Mouse (Mus musculus): ENCODE data around the gene Ddah2. TPM values are rescaled to one million over a fixed set of nuclear protein-coding genes. Genes with fewer than 3 reads are reported as not detected.

Ddah2 gene
- polyA plus RNA-seq, 2 experiments, result 12.0 to 16.1 TPM

- peaks cover 40 to 41% of the 10 kb centered on the region in 2 experiments for H3K4me1 ChIP-seq (replicated peaks; ENCODE audit: control insufficient read depth in 2 of 2, insufficient read depth in 2 of 2, low read length in 1 of 2)
- ATAC-seq (ENCODE audit: insufficient read depth) (peak; percentile 47), DNase-seq (ENCODE audit: low read depth in 3 of 3, low spot score in 3 of 3) (peak in 2 of 3 experiments; percentile 49 to 71)
- TF ChIP-seq CTCF (IDR thresholded peaks at IDR 0.05; ENCODE audit: low read depth) (peak; percentile 7; the same call in 1 of the 2 replicates), EP300 (IDR thresholded peaks at IDR 0.05; ENCODE audit: low read depth) (no peak)
- H3K4me3 ChIP-seq (ENCODE audit: insufficient read depth in 1 of 2, low read depth in 2 of 2, low read length in 2 of 2), result peak overlapping the region; percentile 81 to 93
- H3K9ac ChIP-seq (replicated peaks), result peak overlapping the region; percentile 87
- no peaks in the 10 kb centered on the region for H3K9me3 ChIP-seq (ENCODE audit: control insufficient read depth, low read length)
- 2% methylated on average over 21 of the region's 21 CpGs for WGBS (ENCODE audit: insufficient replicate concordance)
- peaks cover 40% of the 10 kb centered on the region for H3K36me3 ChIP-seq (replicated peaks; ENCODE audit: control insufficient read depth, insufficient read depth, low read depth)
- no peaks in the 10 kb centered on the region for H3K27me3 ChIP-seq (ENCODE audit: control insufficient read depth, insufficient read depth, low read length)
- H3K4me2 ChIP-seq (ENCODE audit: low read depth), result peak overlapping the region; percentile 98
- peak overlapping the region; percentile 87 for H3K27ac ChIP-seq
Observed at GRCm38 (mm10) chr17:35051156-35052086, 7.4 kb upstream of the Ddah2 start.

GRCm38 (mm10) chr17:35052271-35052798, 6.5 kb upstream of the Ddah2 start:
- Histone ChIP-seq H3K36me3 (replicated peaks; ENCODE audit: control insufficient read depth, insufficient read depth, low read depth) (peaks cover 40% of the 10 kb centered on the region), H3K4me2 (ENCODE audit: low read depth) (peak overlapping the region; percentile 98), H3K27ac (0 out of 2 replicates have a peak overlapping the region, but pooled peaks have one; percentile 87), H3K4me1 (replicated peaks; ENCODE audit: control insufficient read depth in 2 of 2, insufficient read depth in 2 of 2, low read length in 1 of 2) (peaks cover 34 to 35% of the 10 kb centered on the region in 2 experiments), H3K9ac (replicated peaks) (peak overlapping the region; percentile 87), H3K9me3 (ENCODE audit: control insufficient read depth, low read length) (no peaks in the 10 kb centered on the region), H3K4me3 (ENCODE audit: insufficient read depth in 1 of 2, low read depth in 2 of 2, low read length in 2 of 2) (peak overlapping the region; percentile 81 to 93), H3K27me3 (ENCODE audit: control insufficient read depth, insufficient read depth, low read length) (no peaks in the 10 kb centered on the region)
- 76% methylated on average over 12 of the region's 12 CpGs for WGBS (ENCODE audit: insufficient replicate concordance)
- ATAC-seq (ENCODE audit: insufficient read depth) (no peak), DNase-seq (ENCODE audit: low read depth in 3 of 3, low spot score in 3 of 3) (no peak)
- TF ChIP-seq CTCF (IDR thresholded peaks at IDR 0.05; ENCODE audit: low read depth) (no peak), EP300 (IDR thresholded peaks at IDR 0.05; ENCODE audit: low read depth) (no peak)

DNA sequence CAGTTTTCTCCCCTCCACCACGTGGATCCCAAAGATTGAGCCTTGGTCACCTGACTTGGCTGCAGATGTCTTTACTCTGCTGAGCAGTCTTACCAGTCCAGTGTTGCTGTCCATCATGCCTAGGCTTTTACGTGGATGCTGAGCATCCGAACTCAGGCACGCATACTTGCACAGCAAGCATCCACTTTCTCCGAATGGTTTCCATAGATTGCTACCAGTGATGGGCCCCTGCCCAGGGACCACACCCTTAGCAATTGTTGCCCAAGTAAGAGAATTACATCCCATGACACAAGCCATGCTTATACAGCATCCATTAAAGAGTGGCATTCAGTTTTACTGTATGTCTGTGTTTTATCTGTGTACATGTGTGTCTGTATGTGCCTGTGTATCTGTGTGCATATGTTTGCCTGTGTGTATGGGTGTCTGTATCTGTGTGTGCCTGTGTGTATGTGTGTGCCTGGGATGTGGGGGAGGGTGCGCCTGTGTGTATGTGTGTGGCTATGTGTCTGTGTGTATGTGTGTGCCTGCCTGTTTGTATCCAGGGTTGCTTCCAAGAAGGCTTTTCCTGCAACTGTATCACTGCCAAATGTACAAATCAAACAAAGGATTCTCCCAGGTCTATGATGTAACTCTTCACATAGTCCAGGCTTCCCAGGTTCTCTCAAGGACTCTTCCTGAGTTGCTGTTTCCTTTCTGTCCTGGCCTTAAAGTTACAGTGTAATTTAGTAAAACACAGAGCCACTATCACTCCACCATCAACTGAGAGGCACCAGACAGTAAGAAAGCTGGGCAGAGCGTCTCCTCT, 2.9 kb upstream of the Ddah2 start:
- Histone ChIP-seq H3K9me3 (ENCODE audit: control insufficient read depth, low read length) (no peaks in the 10 kb centered on the region), H3K9ac (replicated peaks) (no peak overlapping the region), H3K36me3 (replicated peaks; ENCODE audit: control insufficient read depth, insufficient read depth, low read depth) (peaks cover 40% of the 10 kb centered on the region), H3K27ac (no peak overlapping the region), H3K4me3 (ENCODE audit: insufficient read depth in 1 of 2, low read depth in 2 of 2, low read length in 2 of 2) (no peak overlapping the region), H3K4me2 (ENCODE audit: low read depth) (no peak overlapping the region), H3K27me3 (ENCODE audit: control insufficient read depth, insufficient read depth, low read length) (no peaks in the 10 kb centered on the region), H3K4me1 (replicated peaks; ENCODE audit: control insufficient read depth in 2 of 2, insufficient read depth in 2 of 2, low read length in 1 of 2) (peaks cover 13 to 18% of the 10 kb centered on the region in 2 experiments)
- TF ChIP-seq CTCF (IDR thresholded peaks at IDR 0.05; ENCODE audit: low read depth) (no peak), EP300 (IDR thresholded peaks at IDR 0.05; ENCODE audit: low read depth) (no peak)
- no peak for DNase-seq (ENCODE audit: low read depth in 3 of 3, low spot score in 3 of 3)
- 80% methylated on average over 7 of the region's 7 CpGs for WGBS (ENCODE audit: insufficient replicate concordance)
- ATAC-seq (ENCODE audit: insufficient read depth), result no peak

GRCm38 (mm10) chr17:35057090-35057489, 1.7 kb upstream of the Ddah2 start:
- DNase-seq (ENCODE audit: low read depth in 3 of 3, low spot score in 3 of 3) (no peak), ATAC-seq (ENCODE audit: insufficient read depth) (peak; percentile 16; the same call in 1 of the 2 replicates)
- WGBS (ENCODE audit: insufficient replicate concordance), result 21% methylated on average over 3 of the region's 3 CpGs
- H3K4me1 ChIP-seq (replicated peaks; ENCODE audit: control insufficient read depth in 2 of 2, insufficient read depth in 2 of 2, low read length in 1 of 2), result peaks cover 6 to 12% of the 10 kb centered on the region in 2 experiments
- no peak overlapping the region for H3K9ac ChIP-seq (replicated peaks)
- H3K27ac ChIP-seq, result no peak overlapping the region
- TF ChIP-seq CTCF (IDR thresholded peaks at IDR 0.05; ENCODE audit: low read depth) (no peak), EP300 (IDR thresholded peaks at IDR 0.05; ENCODE audit: low read depth) (no peak)
- no peak overlapping the region for H3K4me2 ChIP-seq (ENCODE audit: low read depth)
- H3K27me3 ChIP-seq (ENCODE audit: control insufficient read depth, insufficient read depth, low read length), result no peaks in the 10 kb centered on the region
- no peak overlapping the region for H3K4me3 ChIP-seq (ENCODE audit: insufficient read depth in 1 of 2, low read depth in 2 of 2, low read length in 2 of 2)
- H3K36me3 ChIP-seq (replicated peaks; ENCODE audit: control insufficient read depth, insufficient read depth, low read depth), result peaks cover 39% of the 10 kb centered on the region
- H3K9me3 ChIP-seq (ENCODE audit: control insufficient read depth, low read length), result no peaks in the 10 kb centered on the region

Measured in liver, embryonic 14.5 days (tissue).